Mouse (Mus musculus) neural tube, embryonic 12.5 days (tissue): Measurements from ENCODE around the gene Acvr2a. TPM values are rescaled to one million over a fixed set of nuclear protein-coding genes. Genes with fewer than 3 reads are reported as not detected.

Experiments
- ATAC-seq: fragments of 200-750 bp; cut with Nextera tagmentation; 2 replicates; pipeline ENCODE4 v1.8.0; 2017; ENCODE audit warnings: low read depth, mild to moderate bottlenecking, moderate TSS enrichment, moderate library complexity; ENCODE audit not compliant: low FRiP score
- H3K27ac ChIP-seq: fragments of 300-500 bp; sonication (generic); 2 replicates; pipeline ENCODE4 v1.5.1; 2016
- H3K27me3 ChIP-seq: fragments of 300-500 bp; sonication (generic); replicated peaks from 2 replicates; pipeline ENCODE4 v1.6.1; 2016; ENCODE audit warnings: mild to moderate bottlenecking
- H3K36me3 ChIP-seq: fragments of 300-500 bp; sonication (generic); 2 replicates; pipeline ENCODE4 v1.6.1; 2016; ENCODE audit warnings: mild to moderate bottlenecking
- H3K4me1 ChIP-seq: fragments of 300-500 bp; sonication (generic); 2 replicates; pipeline ENCODE4 v1.6.1; 2016
- H3K4me2 ChIP-seq: fragments of 300-500 bp; sonication (generic); replicated peaks from 2 replicates; pipeline ENCODE4 v1.6.1; 2016; ENCODE audit warnings: mild to moderate bottlenecking
- H3K4me3 ChIP-seq: fragments of 300-500 bp; sonication (generic); 2 replicates; pipeline ENCODE4 v1.5.1; 2016
- H3K9ac ChIP-seq: fragments of 300-500 bp; sonication (generic); 2 replicates; pipeline ENCODE4 v1.6.1; 2016; ENCODE audit warnings: mild to moderate bottlenecking
- H3K9me3 ChIP-seq: fragments of 300-500 bp; sonication (generic); 2 replicates; pipeline ENCODE4 v1.6.1; 2016; ENCODE audit warnings: mild to moderate bottlenecking
- WGBS: fragments of 180-500 bp; shearing (Covaris S2); methylation state at CpG from one replicate; pipeline ENCODE4 v1.1.7; 2016; 5-methylcytosine and 5-hydroxymethylcytosine counted together
- polyA plus RNA-seq: library from polyadenylated mRNA; unstranded; fragments of >200 nt; fragmentation: Nextera tagmentation; extraction: Ambion mirVana; gene quantifications from 2 replicates; pipeline ENCODE4 v1.2.1, GENCODE M21; 2016

Acvr2a gene
- polyA plus RNA-seq, result 50.9 and 54.9 TPM in 2 replicates

- Histone ChIP-seq H3K4me1 (peaks cover 12% of the 10 kb centered on the region; the same call in 1 of the 2 replicates), H3K9me3 (no peaks in the 10 kb centered on the region), H3K36me3 (no peaks in the 10 kb centered on the region), H3K4me2 (peak within 1 kb of the TSS; percentile 63), H3K9ac (peak within 1 kb of the TSS; percentile 93), H3K27me3 (no peaks in the 10 kb centered on the region), H3K4me3 (peak within 1 kb of the TSS; percentile 89), H3K27ac (peak within 1 kb of the TSS; percentile 93)
- ATAC-seq, result peak; percentile 91
- WGBS, result under 1% methylated on average over 103 of the region's 105 CpGs
These were observed at the start of gene Acvr2a for GRCm38 (mm10) chr2:48813371-48814222. Gene Acvr2a, plus strand, starts transcription at chr2:48814109.

GRCm38 (mm10) chr2:48766513-48766912 lies 47.4 kb upstream of the Acvr2a start:
- Histone ChIP-seq H3K9me3 (no peaks in the 10 kb centered on the region), H3K27ac (no peak overlapping the region), H3K4me3 (no peak overlapping the region), H3K9ac (no peak overlapping the region), H3K36me3 (no peaks in the 10 kb centered on the region), H3K27me3 (no peaks in the 10 kb centered on the region), H3K4me2 (no peak overlapping the region), H3K4me1 (no peaks in the 10 kb centered on the region)
- ATAC-seq, result no peak
- 96% methylated on average over 5 of the region's 5 CpGs for WGBS

DNA sequence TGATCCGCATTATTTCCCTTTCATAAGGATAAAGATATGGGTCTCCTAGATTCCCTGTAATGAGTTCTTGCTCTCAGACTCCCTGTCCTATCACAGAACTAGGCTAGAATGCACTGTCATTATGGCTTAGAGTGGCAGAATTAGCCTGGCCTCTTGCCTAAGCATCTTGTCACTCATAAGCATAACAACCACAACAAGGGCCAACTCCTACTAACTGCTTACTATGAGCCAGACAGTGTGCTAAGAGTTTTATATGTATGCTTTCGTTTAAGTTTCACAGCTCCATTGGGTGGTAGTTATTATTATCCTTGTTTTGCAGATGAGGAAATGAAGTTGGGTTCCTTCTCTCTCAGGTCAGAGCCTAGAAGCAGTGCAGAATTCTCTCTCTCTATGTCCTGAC lies 46.1 kb upstream of the Acvr2a start:
- no peaks in the 10 kb centered on the region for H3K36me3 ChIP-seq
- 90% methylated on average over 2 of the region's 2 CpGs for WGBS
- no peak for ATAC-seq
- no peak overlapping the region for H3K9ac ChIP-seq
- H3K4me1 ChIP-seq, result no peaks in the 10 kb centered on the region
- H3K27ac ChIP-seq, result no peak overlapping the region
- H3K4me2 ChIP-seq, result no peak overlapping the region
- no peaks in the 10 kb centered on the region for H3K27me3 ChIP-seq
- H3K9me3 ChIP-seq, result no peaks in the 10 kb centered on the region
- no peak overlapping the region for H3K4me3 ChIP-seq

DNA sequence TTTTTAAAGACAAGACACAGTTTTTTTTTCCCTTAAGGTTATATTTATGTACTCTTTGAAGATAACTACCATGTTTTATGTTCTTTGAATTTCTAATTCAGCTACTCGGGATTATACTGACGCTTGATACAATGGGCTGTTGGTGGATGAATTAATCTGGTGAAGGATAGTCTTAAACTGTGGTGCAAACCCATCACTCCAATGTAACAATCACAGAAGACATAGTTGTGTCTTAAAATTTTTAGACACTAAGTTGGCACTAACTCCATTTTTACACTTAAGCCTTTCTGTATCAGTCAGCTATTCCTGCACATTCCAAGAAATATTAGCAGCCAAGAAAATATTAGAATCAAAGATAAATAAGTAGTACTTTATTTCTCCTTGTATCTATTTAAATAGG lies 45.7 kb upstream of the Acvr2a start:
- no peak overlapping the region for H3K4me2 ChIP-seq
- no peaks in the 10 kb centered on the region for H3K9me3 ChIP-seq
- no peak overlapping the region for H3K9ac ChIP-seq
- no peaks in the 10 kb centered on the region for H3K4me1 ChIP-seq
- H3K27me3 ChIP-seq, result no peaks in the 10 kb centered on the region
- no peak overlapping the region for H3K27ac ChIP-seq
- H3K4me3 ChIP-seq, result no peak overlapping the region
- H3K36me3 ChIP-seq, result no peaks in the 10 kb centered on the region
- WGBS, result 88% methylated on average over 2 of the region's 2 CpGs
- no peak for ATAC-seq

GRCm38 (mm10) chr2:48770100-48770499 lies 43.8 kb upstream of the Acvr2a start:
- H3K27ac ChIP-seq, result no peak overlapping the region
- no peaks in the 10 kb centered on the region for H3K9me3 ChIP-seq
- H3K27me3 ChIP-seq, result no peaks in the 10 kb centered on the region
- H3K4me2 ChIP-seq, result no peak overlapping the region
- no peaks in the 10 kb centered on the region for H3K4me1 ChIP-seq
- no peak overlapping the region for H3K4me3 ChIP-seq
- 83% methylated on average over 7 of the region's 7 CpGs for WGBS
- ATAC-seq, result no peak
- no peak overlapping the region for H3K9ac ChIP-seq
- H3K36me3 ChIP-seq, result no peaks in the 10 kb centered on the region

- H3K9ac ChIP-seq, result no peak overlapping the region
- no peaks in the 10 kb centered on the region for H3K9me3 ChIP-seq
- no peak overlapping the region for H3K4me3 ChIP-seq
- no peak overlapping the region for H3K4me2 ChIP-seq
- ATAC-seq, result no peak
- H3K27me3 ChIP-seq, result no peaks in the 10 kb centered on the region
- no peaks in the 10 kb centered on the region for H3K4me1 ChIP-seq
- H3K27ac ChIP-seq, result no peak overlapping the region
- WGBS, result 86% methylated on average over 3 of the region's 3 CpGs
- no peaks in the 10 kb centered on the region for H3K36me3 ChIP-seq
These were observed 43.3 kb upstream of the Acvr2a start for GRCm38 (mm10) chr2:48770634-48771033.

GRCm38 (mm10) chr2:48775281-48775680 lies 38.6 kb upstream of the Acvr2a start:
- H3K4me2 ChIP-seq, result no peak overlapping the region
- H3K27ac ChIP-seq, result no peak overlapping the region
- no peaks in the 10 kb centered on the region for H3K4me1 ChIP-seq
- H3K27me3 ChIP-seq, result no peaks in the 10 kb centered on the region
- 93% methylated on average over 3 of the region's 3 CpGs for WGBS
- H3K9ac ChIP-seq, result no peak overlapping the region
- no peaks in the 10 kb centered on the region for H3K36me3 ChIP-seq
- no peaks in the 10 kb centered on the region for H3K9me3 ChIP-seq
- no peak overlapping the region for H3K4me3 ChIP-seq
- no peak for ATAC-seq

DNA sequence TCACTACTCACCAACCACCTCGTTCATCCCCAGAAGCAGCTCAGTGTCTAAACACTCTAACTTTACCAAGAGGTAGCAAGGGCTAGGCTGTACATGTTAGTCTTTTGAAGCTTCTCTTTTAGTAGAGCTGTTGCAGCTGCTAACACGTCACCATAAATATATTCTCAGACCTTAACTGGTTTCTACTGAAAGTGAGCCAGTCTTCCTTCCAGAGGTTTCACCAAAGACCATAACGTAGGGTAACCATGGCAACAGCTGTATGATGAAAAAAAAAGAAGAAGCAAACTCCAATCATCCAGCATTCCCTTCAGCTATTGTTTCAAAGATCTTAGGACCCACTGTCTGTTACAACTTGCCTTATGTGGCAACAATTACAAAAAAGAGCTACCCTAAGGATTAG lies 25.0 kb upstream of the Acvr2a start:
- Histone ChIP-seq H3K27ac (no peak overlapping the region), H3K9ac (no peak overlapping the region), H3K36me3 (no peaks in the 10 kb centered on the region), H3K4me1 (no peaks in the 10 kb centered on the region), H3K27me3 (no peaks in the 10 kb centered on the region), H3K9me3 (no peaks in the 10 kb centered on the region; the same call in 1 of the 2 replicates), H3K4me2 (no peak overlapping the region), H3K4me3 (no peak overlapping the region)
- WGBS, result 76% methylated on average over 3 of the region's 3 CpGs
- ATAC-seq, result no peak

GRCm38 (mm10) chr2:48814223-48815038 lies 522 bp downstream of the Acvr2a start:
- ATAC-seq, result no peak
- Histone ChIP-seq H3K36me3 (no peaks in the 10 kb centered on the region), H3K4me2 (peak overlapping the region; percentile 63), H3K27ac (peak overlapping the region; percentile 93), H3K4me1 (peaks cover 12% of the 10 kb centered on the region; the same call in 1 of the 2 replicates), H3K9ac (peak overlapping the region; percentile 93), H3K9me3 (no peaks in the 10 kb centered on the region), H3K4me3 (peak overlapping the region; percentile 89), H3K27me3 (no peaks in the 10 kb centered on the region)
- WGBS, result under 1% methylated on average over 76 of the region's 76 CpGs

- Histone ChIP-seq H3K9me3 (no peaks in the 10 kb centered on the region), H3K4me3 (peak overlapping the region; percentile 89), H3K36me3 (no peaks in the 10 kb centered on the region), H3K4me1 (peaks cover 12% of the 10 kb centered on the region; the same call in 1 of the 2 replicates), H3K27ac (peak overlapping the region; percentile 93; the same call in 1 of the 2 replicates), H3K27me3 (no peaks in the 10 kb centered on the region), H3K9ac (peak overlapping the region; percentile 93), H3K4me2 (peak overlapping the region; percentile 63)
- WGBS, result 5% methylated on average over 15 of the region's 15 CpGs
- ATAC-seq, result no peak
These were observed 1.2 kb downstream of the Acvr2a start for GRCm38 (mm10) chr2:48815039-48815590.

DNA sequence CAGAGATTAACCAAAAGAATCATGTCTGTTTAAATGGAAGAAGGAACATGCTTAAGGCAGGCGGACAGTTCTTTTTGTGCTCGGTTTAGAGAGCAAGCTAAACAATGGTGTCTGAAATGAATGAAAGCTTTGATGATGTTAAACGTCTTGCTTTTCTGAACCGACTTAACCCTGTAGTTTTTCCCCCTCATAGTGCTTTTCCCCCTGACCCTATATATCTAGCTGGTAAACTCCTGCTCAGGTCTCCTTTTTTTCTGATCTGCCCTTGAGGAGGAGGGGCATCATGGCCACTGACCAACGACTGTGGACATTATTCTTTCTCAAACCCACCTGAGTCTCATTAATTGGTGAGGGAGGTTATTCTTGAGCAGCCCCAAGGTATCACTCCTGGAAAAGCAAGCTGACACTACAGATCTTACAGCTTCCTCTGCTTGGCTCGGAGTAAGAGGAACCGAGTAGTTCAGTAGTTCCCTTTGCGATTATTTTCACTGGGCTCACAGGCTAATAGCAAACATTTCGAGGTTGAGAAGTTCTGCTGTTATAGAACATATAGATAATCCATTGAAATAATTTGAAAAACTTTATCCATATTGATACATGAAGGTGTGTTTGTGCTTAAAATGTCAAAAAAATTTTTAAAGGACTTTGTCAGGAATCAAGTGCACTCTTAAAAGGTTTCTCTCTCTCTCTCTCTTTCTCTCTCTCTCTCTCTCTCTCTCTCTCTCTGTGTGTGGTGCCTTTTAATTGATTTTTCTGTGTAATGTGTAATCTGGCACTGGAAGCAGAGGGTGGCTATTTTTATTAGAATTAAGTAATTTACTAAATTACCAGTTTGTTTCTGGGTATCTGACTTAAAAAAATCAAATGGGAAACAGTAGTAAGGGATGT lies 2.5 kb downstream of the Acvr2a start:
- H3K9ac ChIP-seq, result peak overlapping the region; percentile 93
- 23% methylated on average over 9 of the region's 9 CpGs for WGBS
- peak overlapping the region; percentile 89 for H3K4me3 ChIP-seq
- no peaks in the 10 kb centered on the region for H3K36me3 ChIP-seq
- peaks cover 12% of the 10 kb centered on the region; the same call in 1 of the 2 replicates for H3K4me1 ChIP-seq
- no peak for ATAC-seq
- no peak overlapping the region for H3K27ac ChIP-seq
- H3K27me3 ChIP-seq, result no peaks in the 10 kb centered on the region
- H3K9me3 ChIP-seq, result no peaks in the 10 kb centered on the region
- H3K4me2 ChIP-seq, result peak overlapping the region; percentile 63
